Mouse (Mus musculus): ENCODE results near the gene Rec8.

The Rec8 gene

GRCm38 (mm10) chr14:55617822-55618221, at the start of gene Rec8:
Gene Rec8, plus strand, starts transcription at chr14:55618037.
- DNase-seq (ENCODE audit: low read depth, low spot score) = peak; percentile 98

- DNase-seq (ENCODE audit: low read depth, low spot score) = no peak
Measured at GRCm38 (mm10) chr14:55570588-55570987, 47.2 kb upstream of the Rec8 start.

- no peak for DNase-seq (ENCODE audit: low read depth, low spot score)
Measured at GRCm38 (mm10) chr14:55571760-55572159, 46.1 kb upstream of the Rec8 start.

GRCm38 (mm10) chr14:55575302-55575701, 42.5 kb upstream of the Rec8 start, which contains the start of gene Fitm1:
Gene Fitm1, plus strand, starts transcription at chr14:55575617.
- no peak for DNase-seq (ENCODE audit: low read depth, low spot score)

GRCm38 (mm10) chr14:55575711-55576110, 42.1 kb upstream of the Rec8 start:
- no peak for DNase-seq (ENCODE audit: low read depth, low spot score)

GRCm38 (mm10) chr14:55576376-55576775, 41.5 kb upstream of the Rec8 start:
- DNase-seq (ENCODE audit: low read depth, low spot score) = peak; percentile 48

GRCm38 (mm10) chr14:55577871-55578667, 39.8 kb upstream of the Rec8 start, which contains the start of gene Psme1:
Gene Psme1, plus strand, starts transcription at chr14:55578123.
- DNase-seq (ENCODE audit: low read depth, low spot score) = peak; percentile 78

GRCm38 (mm10) chr14:55578668-55579269, 39.1 kb upstream of the Rec8 start:
- no peak for DNase-seq (ENCODE audit: low read depth, low spot score)

- DNase-seq (ENCODE audit: low read depth, low spot score) = no peak
Measured at GRCm38 (mm10) chr14:55579511-55580496, 38.0 kb upstream of the Rec8 start.

- DNase-seq (ENCODE audit: low read depth, low spot score) = no peak
Measured at GRCm38 (mm10) chr14:55580731-55581130, 37.1 kb upstream of the Rec8 start.

- DNase-seq (ENCODE audit: low read depth, low spot score) = no peak
Measured at GRCm38 (mm10) chr14:55581981-55582681, 35.7 kb upstream of the Rec8 start.

GRCm38 (mm10) chr14:55584303-55584701, 33.5 kb upstream of the Rec8 start:
- DNase-seq (ENCODE audit: low read depth, low spot score) = no peak

- DNase-seq (ENCODE audit: low read depth, low spot score) = peak; percentile 93
Measured at GRCm38 (mm10) chr14:55584702-55585565, 32.9 kb upstream of the Rec8 start, which contains the start of gene Emc9. Gene Emc9, minus strand, starts transcription at chr14:55585302.

- no peak for DNase-seq (ENCODE audit: low read depth, low spot score)
Measured at GRCm38 (mm10) chr14:55585566-55585960, 32.3 kb upstream of the Rec8 start.

- no peak for DNase-seq (ENCODE audit: low read depth, low spot score)
Measured at GRCm38 (mm10) chr14:55586149-55586548, 31.7 kb upstream of the Rec8 start.

- no peak for DNase-seq (ENCODE audit: low read depth, low spot score)
Measured at GRCm38 (mm10) chr14:55589271-55589670, 28.6 kb upstream of the Rec8 start.

- DNase-seq (ENCODE audit: low read depth, low spot score) = no peak
Measured at GRCm38 (mm10) chr14:55589771-55590448, 27.9 kb upstream of the Rec8 start.

GRCm38 (mm10) chr14:55590748-55591330, 27.0 kb upstream of the Rec8 start, which contains the start of gene Psme2:
Gene Psme2, minus strand, starts transcription at chr14:55591113.
- DNase-seq (ENCODE audit: low read depth, low spot score) = peak; percentile 98

GRCm38 (mm10) chr14:55591331-55591891, 26.4 kb upstream of the Rec8 start, which contains the start of gene Rnf31:
Gene Rnf31, plus strand, starts transcription at chr14:55591708.
- DNase-seq (ENCODE audit: low read depth, low spot score) = peak; percentile 98

Measured in brain, adult 2 months (tissue).